Comparison of ENCODE assay signal across 8 mouse cellular contexts in genomic region chr11:22859301-22859632, GRCm38 (mm10). TPM values are rescaled to one million over a fixed set of nuclear protein-coding genes. Genes with fewer than 3 reads are reported as not detected.
DNase-seq lines count a peak whose midpoint lies in the region; ATAC-seq and TF ChIP-seq lines count a peak whose summit lies in the region.

No protein-coding gene starts in this region.

- peak; percentile 69; the same call in 1 of the 2 replicates for ATAC-seq in hindbrain, postnatal 0 days
- ATAC-seq in midbrain, embryonic 16.5 days: peak; percentile 74

- H3K4me3 ChIP-seq in cerebellum, adult 2 months (replicated peaks; ENCODE audit: insufficient read depth, low read depth, low read length): peak overlapping the region; percentile 55
- peak overlapping the region; percentile 80 for H3K4me3 ChIP-seq in hindbrain, postnatal 0 days (ENCODE audit: low read length)
- H3K4me3 ChIP-seq in midbrain, embryonic 16.5 days (ENCODE audit: low read depth, low read length): peak overlapping the region; percentile 82

- no peak for TF ChIP-seq POLR2A in cerebellum, adult 2 months (IDR thresholded peaks at IDR 0.05; ENCODE audit: borderline replicate concordance, insufficient read depth, low read length)

- peak overlapping the region; percentile 27; the same call in 1 of the 2 replicates for H3K27ac ChIP-seq in cerebellum, adult 2 months (ENCODE audit: insufficient read depth, low read length)
- H3K27ac ChIP-seq in hindbrain, postnatal 0 days: peak overlapping the region; percentile 38
- H3K27ac ChIP-seq in midbrain, embryonic 16.5 days (ENCODE audit: low read length): no peak overlapping the region; the same call in 1 of the 2 replicates

- peak in 1 of 2 experiments; percentile 27 for DNase-seq in cerebellum, adult 2 months
- DNase-seq in cerebellum, adult 18-20 months: no peak
- DNase-seq in spleen, adult 12 weeks (ENCODE audit: low spot score): peak; percentile 47
- DNase-seq in spleen, postnatal 10 days (ENCODE audit: low spot score in 2 of 2): no peak
- no peak for DNase-seq in hindbrain, postnatal 0 days (ENCODE audit: low spot score)
- DNase-seq in right cerebral cortex, postnatal 14 days: no peak
- DNase-seq in adrenal gland, postnatal 10 days: no peak

- no peaks in the 10 kb centered on the region for H3K36me3 ChIP-seq in hindbrain, postnatal 0 days (ENCODE audit: insufficient read depth, low read length)
- no peaks in the 10 kb centered on the region for H3K36me3 ChIP-seq in midbrain, embryonic 16.5 days (ENCODE audit: control insufficient read depth, insufficient read depth, low read length)

- H3K4me2 ChIP-seq in hindbrain, postnatal 0 days (ENCODE audit: low read depth, low read length): peak overlapping the region; percentile 98
- peak overlapping the region; percentile 100 for H3K4me2 ChIP-seq in midbrain, embryonic 16.5 days (ENCODE audit: low read length)

- H3K9me3 ChIP-seq in hindbrain, postnatal 0 days (ENCODE audit: low read length): no peaks in the 10 kb centered on the region
- H3K9me3 ChIP-seq in midbrain, embryonic 16.5 days (replicated peaks; ENCODE audit: control insufficient read depth, low read length, poor library complexity, severe bottlenecking): no peaks in the 10 kb centered on the region

- H3K9ac ChIP-seq in hindbrain, postnatal 0 days (replicated peaks; ENCODE audit: low read length): peak overlapping the region; percentile 53
- peak overlapping the region; percentile 73 for H3K9ac ChIP-seq in midbrain, embryonic 16.5 days (ENCODE audit: low read depth, low read length)

- H3K27me3 ChIP-seq in cerebellum, adult 2 months (ENCODE audit: control insufficient read depth, insufficient read depth, low read length): peaks cover 7% of the 10 kb centered on the region; the same call in 1 of the 2 replicates
- H3K27me3 ChIP-seq in hindbrain, postnatal 0 days (ENCODE audit: insufficient read depth, low read length): peaks cover 11% of the 10 kb centered on the region; the same call in 1 of the 2 replicates
- peaks cover 42% of the 10 kb centered on the region for H3K27me3 ChIP-seq in midbrain, embryonic 16.5 days (ENCODE audit: control insufficient read depth, insufficient read depth, low read depth, low read length)

- TF ChIP-seq CTCF in cerebellum, adult 2 months (IDR thresholded peaks at IDR 0.05; ENCODE audit: borderline replicate concordance, insufficient read depth, low read depth, low read length): no peak
- TF ChIP-seq CTCF in hindbrain, postnatal 0 days (IDR thresholded peaks at IDR 0.05; ENCODE audit: low read depth): no peak

- H3K4me1 ChIP-seq in cerebellum, adult 2 months (ENCODE audit: control insufficient read depth, insufficient read depth, low read length): peaks cover 4% of the 10 kb centered on the region; the same call in 1 of the 2 replicates
- H3K4me1 ChIP-seq in hindbrain, postnatal 0 days (ENCODE audit: insufficient read depth, low read length): peaks cover 12% of the 10 kb centered on the region; the same call in 1 of the 2 replicates
- H3K4me1 ChIP-seq in midbrain, embryonic 16.5 days (ENCODE audit: control insufficient read depth, insufficient read depth, low read length): peaks cover 17% of the 10 kb centered on the region

- WGBS in cerebellum, adult 2 months: under 1% methylated on average over 27 of the region's 41 CpGs
- under 1% methylated on average over 23 of the region's 41 CpGs for WGBS in hindbrain, postnatal 0 days
- WGBS in midbrain, embryonic 16.5 days: under 1% methylated on average over 26 of the region's 41 CpGs

RNA-seq across cellular contexts. Expression of gene B3gnt2, which starts 1.5 kb away (rescaled TPM):
- 7.1 and 8.7 TPM in 2 replicates for polyA plus RNA-seq in cerebellum, adult 2 months (2012; rRNA removed)
- total RNA-seq in hindbrain, postnatal 0 days (2014; rRNA removed): 4.8 and 9.2 TPM in 2 replicates
- 2.9 and 4.5 TPM in 2 replicates for polyA plus RNA-seq in hindbrain, postnatal 0 days (2015; fragmentation: Nextera tagmentation; extraction: Ambion mirVana)
- polyA plus RNA-seq in midbrain, embryonic 16.5 days (2015; fragmentation: Nextera tagmentation; extraction: Ambion mirVana): 1.6 and 3.5 TPM in 2 replicates
- total RNA-seq in adrenal gland, postnatal 10 days (2021): 10 to 100 TPM; 30.1 to 36.3 TPM
